ENCODE assay signal across 8 mouse cellular contexts in genomic region chrX:7879819-7880218, GRCm38 (mm10). TPM values are rescaled to one million over a fixed set of nuclear protein-coding genes. Genes with fewer than 3 reads are reported as not detected.
A peak's percentile ranks its signal among the peaks of the same experiment; 100 is the strongest.
DNase-seq lines count a peak whose midpoint lies in the region; ATAC-seq and TF ChIP-seq lines count a peak whose summit lies in the region.

No protein-coding gene starts in this region.

- no peak for TF ChIP-seq POLR2A in heart, adult 2 months (IDR thresholded peaks at IDR 0.05; ENCODE audit: insufficient read depth, low read depth, low read length)

- no peak overlapping the region for H3K9ac ChIP-seq in heart, adult 2 months (ENCODE audit: low read depth, low read length)
- no peak overlapping the region for H3K9ac ChIP-seq in limb, embryonic 11.5 days (ENCODE audit: low read length)
- no peak overlapping the region for H3K9ac ChIP-seq in midbrain, embryonic 12.5 days (replicated peaks)

- H3K36me3 ChIP-seq in embryonic facial prominence, embryonic 10.5 days (replicated peaks), result peaks cover 4% of the 10 kb centered on the region
- no peaks in the 10 kb centered on the region for H3K36me3 ChIP-seq in heart, adult 2 months (ENCODE audit: control insufficient read depth, insufficient read depth, low read length)
- H3K36me3 ChIP-seq in limb, embryonic 11.5 days (ENCODE audit: control insufficient read depth, insufficient read depth, low read length), result no peaks in the 10 kb centered on the region
- no peaks in the 10 kb centered on the region for H3K36me3 ChIP-seq in midbrain, embryonic 12.5 days

- H3K27ac ChIP-seq in embryonic facial prominence, embryonic 10.5 days (replicated peaks), result no peak overlapping the region
- no peak overlapping the region for H3K27ac ChIP-seq in heart, adult 2 months
- no peak overlapping the region for H3K27ac ChIP-seq in limb, embryonic 11.5 days (replicated peaks; ENCODE audit: low read depth, low read length)
- H3K27ac ChIP-seq in midbrain, embryonic 12.5 days (replicated peaks), result no peak overlapping the region

- peak overlapping the region; percentile 39 for H3K4me3 ChIP-seq in embryonic facial prominence, embryonic 10.5 days
- H3K4me3 ChIP-seq in heart, adult 2 months, result no peak overlapping the region
- no peak overlapping the region for H3K4me3 ChIP-seq in limb, embryonic 11.5 days (ENCODE audit: low read depth, low read length)
- peak overlapping the region; percentile 24 for H3K4me3 ChIP-seq in midbrain, embryonic 12.5 days

- H3K9me3 ChIP-seq in embryonic facial prominence, embryonic 10.5 days, result no peaks in the 10 kb centered on the region; the same call in 1 of the 2 replicates
- H3K9me3 ChIP-seq in limb, embryonic 11.5 days (ENCODE audit: control insufficient read depth, low read length), result no peaks in the 10 kb centered on the region
- H3K9me3 ChIP-seq in midbrain, embryonic 12.5 days, result no peaks in the 10 kb centered on the region

- H3K4me2 ChIP-seq in limb, embryonic 11.5 days (ENCODE audit: low read depth, severe bottlenecking), result peak overlapping the region; percentile 20; the same call in 1 of the 2 replicates
- H3K4me2 ChIP-seq in midbrain, embryonic 12.5 days (replicated peaks), result peak overlapping the region; percentile 77

- ATAC-seq in limb, embryonic 11.5 days (ENCODE audit: insufficient number of reproducible peaks, low FRiP score, low TSS enrichment, low read depth), result peak; percentile 27; the same call in 1 of the 2 replicates
- ATAC-seq in midbrain, embryonic 12.5 days (ENCODE audit: low FRiP score, low read depth), result peak; percentile 69

- WGBS in embryonic facial prominence, embryonic 10.5 days, result 18% methylated on average over 11 of the region's 11 CpGs
- 12% methylated on average over 11 of the region's 11 CpGs for WGBS in heart, adult 2 months
- 18% methylated on average over 11 of the region's 11 CpGs for WGBS in limb, embryonic 11.5 days
- 25% methylated on average over 11 of the region's 11 CpGs for WGBS in midbrain, embryonic 12.5 days

- no peaks in the 10 kb centered on the region for H3K79me2 ChIP-seq in heart, adult 2 months (replicated peaks; ENCODE audit: control insufficient read depth, insufficient read depth, low read length)

- intact Hi-C loops in heart, adult 2 months (cut with DNase I), result loop anchor here (5.0 kb wide), 1 partner anchor 33 kb away; no protein-coding TSS in a partner anchor

- peak; percentile 63 for TF ChIP-seq CTCF in heart, adult 2 months (IDR thresholded peaks at IDR 0.05)

- no peaks in the 10 kb centered on the region for H3K27me3 ChIP-seq in embryonic facial prominence, embryonic 10.5 days (replicated peaks; ENCODE audit: low read depth, poor library complexity, severe bottlenecking)
- no peaks in the 10 kb centered on the region for H3K27me3 ChIP-seq in heart, adult 2 months (ENCODE audit: control insufficient read depth, insufficient read depth, low read length)
- no peaks in the 10 kb centered on the region for H3K27me3 ChIP-seq in limb, embryonic 11.5 days (ENCODE audit: control insufficient read depth, insufficient read depth, low read length)
- H3K27me3 ChIP-seq in midbrain, embryonic 12.5 days, result no peaks in the 10 kb centered on the region

- DNase-seq in urinary bladder, postnatal 14 days (ENCODE audit: low spot score), result peak; percentile 43
- DNase-seq in urinary bladder, postnatal 10 days (ENCODE audit: low spot score), result no peak
- DNase-seq in embryonic facial prominence, embryonic 10.5 days (ENCODE audit: low spot score), result peak; percentile 81
- DNase-seq in heart, adult 2 months, result peak; percentile 55 to 58
- DNase-seq in kidney, adult 18-20 months, result peak; percentile 49
- DNase-seq in limb, embryonic 11.5 days (ENCODE audit: low spot score), result peak; percentile 66
- peak; percentile 31 for DNase-seq in spleen, adult 12 weeks (ENCODE audit: low spot score)

- peaks cover 17% of the 10 kb centered on the region for H3K4me1 ChIP-seq in embryonic facial prominence, embryonic 10.5 days
- no peaks in the 10 kb centered on the region for H3K4me1 ChIP-seq in heart, adult 2 months (ENCODE audit: control insufficient read depth, insufficient read depth, low read length)
- H3K4me1 ChIP-seq in limb, embryonic 11.5 days (ENCODE audit: control insufficient read depth, insufficient read depth, low read length), result no peaks in the 10 kb centered on the region
- peaks cover 2% of the 10 kb centered on the region for H3K4me1 ChIP-seq in midbrain, embryonic 12.5 days

- no peak for TF ChIP-seq EP300 in heart, adult 2 months (IDR thresholded peaks at IDR 0.05; ENCODE audit: insufficient read depth, low read depth, low read length)

RNA-seq across cellular contexts. Expression of gene Pim2, which starts 1.8 kb away (rescaled TPM):
- 7.3 and 7.6 TPM in 2 replicates for polyA plus RNA-seq in embryonic facial prominence, embryonic 10.5 days (2016; fragmentation: Nextera tagmentation; extraction: Ambion mirVana)
- total RNA-seq in heart, adult 2 months (2021), result 1 to 10 TPM; 2.6 to 4.0 TPM
- 4.7 and 5.7 TPM in 2 replicates for polyA plus RNA-seq in heart, adult 2 months (2012; rRNA removed)
- 5.2 and 5.4 TPM in 2 replicates for polyA plus RNA-seq in limb, embryonic 11.5 days (2014; fragmentation: Nextera tagmentation; extraction: Ambion mirVana)
- 19.2 and 19.7 TPM in 2 replicates for polyA plus RNA-seq in midbrain, embryonic 12.5 days (2016; fragmentation: Nextera tagmentation; extraction: Ambion mirVana)

RNA-seq across cellular contexts. Expression of gene Slc35a2, which starts 4.0 kb away (rescaled TPM):
- polyA plus RNA-seq in embryonic facial prominence, embryonic 10.5 days (2016; fragmentation: Nextera tagmentation; extraction: Ambion mirVana), result 23.4 and 25.7 TPM in 2 replicates
- total RNA-seq in heart, adult 2 months (2021), result 10 to 100 TPM; 14.8 to 15.0 TPM
- polyA plus RNA-seq in heart, adult 2 months (2012; rRNA removed), result 25.2 and 31.9 TPM in 2 replicates
- 9.4 and 11.4 TPM in 2 replicates for polyA plus RNA-seq in limb, embryonic 11.5 days (2014; fragmentation: Nextera tagmentation; extraction: Ambion mirVana)
- 31.0 and 31.4 TPM in 2 replicates for polyA plus RNA-seq in midbrain, embryonic 12.5 days (2016; fragmentation: Nextera tagmentation; extraction: Ambion mirVana)

RNA-seq across cellular contexts. Expression of gene Pqbp1, which starts 19.2 kb away (rescaled TPM):
- 122 and 132 TPM in 2 replicates for polyA plus RNA-seq in embryonic facial prominence, embryonic 10.5 days (2016; fragmentation: Nextera tagmentation; extraction: Ambion mirVana)
- 10 to 100 TPM; 20.4 to 25.1 TPM for total RNA-seq in heart, adult 2 months (2021)
- 30.7 and 42.6 TPM in 2 replicates for polyA plus RNA-seq in heart, adult 2 months (2012; rRNA removed)
- 137 and 151 TPM in 2 replicates for polyA plus RNA-seq in limb, embryonic 11.5 days (2014; fragmentation: Nextera tagmentation; extraction: Ambion mirVana)
- polyA plus RNA-seq in midbrain, embryonic 12.5 days (2016; fragmentation: Nextera tagmentation; extraction: Ambion mirVana), result 177 and 180 TPM in 2 replicates

RNA-seq across cellular contexts. Expression of gene Timm17b, which starts 19.3 kb away (rescaled TPM):
- polyA plus RNA-seq in embryonic facial prominence, embryonic 10.5 days (2016; fragmentation: Nextera tagmentation; extraction: Ambion mirVana), result 174 and 178 TPM in 2 replicates
- 10 to 100 TPM; 43.4 to 45.0 TPM for total RNA-seq in heart, adult 2 months (2021)
- polyA plus RNA-seq in heart, adult 2 months (2012; rRNA removed), result 40.2 and 45.1 TPM in 2 replicates
- polyA plus RNA-seq in limb, embryonic 11.5 days (2014; fragmentation: Nextera tagmentation; extraction: Ambion mirVana), result 185 and 195 TPM in 2 replicates
- polyA plus RNA-seq in midbrain, embryonic 12.5 days (2016; fragmentation: Nextera tagmentation; extraction: Ambion mirVana), result 156 and 160 TPM in 2 replicates

RNA-seq across cellular contexts. Expression of gene Gm10491, which starts 27.8 kb away (rescaled TPM):
- not detected in 2 replicates for polyA plus RNA-seq in embryonic facial prominence, embryonic 10.5 days (2016; fragmentation: Nextera tagmentation; extraction: Ambion mirVana)
- not detected for total RNA-seq in heart, adult 2 months (2021)
- polyA plus RNA-seq in heart, adult 2 months (2012; rRNA removed), result not detected in 2 replicates
- polyA plus RNA-seq in limb, embryonic 11.5 days (2014; fragmentation: Nextera tagmentation; extraction: Ambion mirVana), result not detected in 2 replicates
- not detected in 2 replicates for polyA plus RNA-seq in midbrain, embryonic 12.5 days (2016; fragmentation: Nextera tagmentation; extraction: Ambion mirVana)

Comparison
In these comparisons a context has a peak if more than half of its experiments do, and no peak if none do; other contexts are left out.
1. H3K4me3 ChIP-seq: peak in embryonic facial prominence, embryonic 10.5 days (single experiment) and midbrain, embryonic 12.5 days (single experiment); none in heart, adult 2 months (single experiment) and limb, embryonic 11.5 days (single experiment).